Mouse (Mus musculus) limb, embryonic 14.5 days (tissue): ENCODE measurements around the gene Elmsan1. TPM values are rescaled to one million over a fixed set of nuclear protein-coding genes. Genes with fewer than 3 reads are reported as not detected.

Experiments used
- ATAC-seq: fragments of 200-750 bp; cut with Nextera tagmentation; 2 replicates; pipeline ENCODE4 v1.8.0; 2017; ENCODE audit warnings: low read depth, moderate number of reproducible peaks, moderate TSS enrichment; ENCODE audit not compliant: low FRiP score
- DNase-seq: peaks from one replicate; pipeline ENCODE4 v3.0.0-alpha.2; 2015; ENCODE audit warnings: low spot score
- H3K27ac ChIP-seq: fragments of 300-500 bp; sonication (generic); replicated peaks from 2 replicates; pipeline ENCODE4 v1.5.1; 2014; ENCODE audit warnings: low read depth, mild to moderate bottlenecking, low read length, moderate library complexity, mixed read lengths
- H3K27me3 ChIP-seq: fragments of 300-500 bp; sonication (generic); 2 replicates; pipeline ENCODE4 v1.6.1; 2014; ENCODE audit warnings: low read length, mixed read lengths; ENCODE audit not compliant: control insufficient read depth, insufficient read depth
- H3K36me3 ChIP-seq: fragments of 300-500 bp; sonication (generic); 2 replicates; pipeline ENCODE4 v1.6.1; 2014; ENCODE audit warnings: mild to moderate bottlenecking, low read length, moderate library complexity, mixed read lengths; ENCODE audit not compliant: control insufficient read depth, insufficient read depth
- H3K4me1 ChIP-seq: fragments of 300-500 bp; sonication (generic); 2 replicates; pipeline ENCODE4 v1.6.1; 2014; ENCODE audit warnings: antibody characterized with exemption, low read length, mixed read lengths; ENCODE audit not compliant: control insufficient read depth, insufficient read depth
- H3K4me2 ChIP-seq: fragments of 300-500 bp; sonication (generic); replicated peaks from 2 replicates; pipeline ENCODE4 v1.6.1; 2014; ENCODE audit warnings: low read depth, mild to moderate bottlenecking, low read length, moderate library complexity; ENCODE audit not compliant: severe bottlenecking
- H3K4me3 ChIP-seq: fragments of 300-500 bp; sonication (generic); replicated peaks from 2 replicates; pipeline ENCODE4 v1.5.1; 2014; ENCODE audit warnings: low read length
- H3K9ac ChIP-seq: fragments of 300-500 bp; sonication (generic); 2 replicates; pipeline ENCODE4 v1.6.1; 2014; ENCODE audit warnings: mild to moderate bottlenecking, low read depth, low read length, moderate library complexity; ENCODE audit not compliant: severe bottlenecking
- H3K9me3 ChIP-seq: fragments of 300-500 bp; sonication (generic); 2 replicates; pipeline ENCODE4 v1.6.1; 2016; ENCODE audit warnings: low read length; ENCODE audit not compliant: control insufficient read depth
- POLR2A ChIP-seq: fragments of 200-500 bp; IDR thresholded peaks from 2 replicates; pipeline ENCODE4 v1.8.0; 2012; ENCODE audit warnings: inconsistent platforms, mild to moderate bottlenecking, moderate library complexity, borderline replicate concordance; ENCODE audit not compliant: insufficient read depth, insufficient read length; ENCODE audit errors: extremely low read depth
- WGBS: fragments of 180-500 bp; shearing (Covaris S2); extraction: QIAGEN DNeasy Blood & Tissue Kit; methylation state at CpG from one replicate; pipeline ENCODE4 v1.1.7; 2014; 5-methylcytosine and 5-hydroxymethylcytosine counted together
- polyA plus RNA-seq, 2 experiments: library from polyadenylated mRNA; depleted of rRNA in 1 of 2; stranded (reverse) in 1 of 2; unstranded in 1 of 2; fragments of >200 nt; fragmentation: Nextera tagmentation in 1 of 2; extraction: Ambion mirVana in 1 of 2; gene quantifications; 2 replicates each; pipeline versions ENCODE4 v1.2.1 to v1.2.3; 2012 to 2014

Elmsan1 gene
- polyA plus RNA-seq, 2 experiments: 11.8 to 14.4 TPM

- Histone ChIP-seq H3K4me2 (no peak overlapping the region), H3K27me3 (no peaks in the 10 kb centered on the region), H3K4me1 (peaks cover 9% of the 10 kb centered on the region; the same call in 1 of the 2 replicates), H3K9me3 (no peaks in the 10 kb centered on the region), H3K36me3 (no peaks in the 10 kb centered on the region), H3K4me3 (no peak overlapping the region), H3K9ac (no peak overlapping the region), H3K27ac (no peak overlapping the region)
- peak; percentile 37 for DNase-seq
- TF ChIP-seq POLR2A: no peak
- 53% methylated on average over 8 of the region's 8 CpGs for WGBS
- peak; percentile 19; the same call in 1 of the 2 replicates for ATAC-seq
Measured at GRCm38 (mm10) chr12:84198076-84198679, 20.5 kb downstream of the Elmsan1 start.

GRCm38 (mm10) chr12:84195195-84195594, 23.5 kb downstream of the Elmsan1 start:
- H3K9ac ChIP-seq: no peak overlapping the region
- no peak overlapping the region for H3K27ac ChIP-seq
- H3K4me1 ChIP-seq: peaks cover 25% of the 10 kb centered on the region
- H3K9me3 ChIP-seq: no peaks in the 10 kb centered on the region
- H3K4me3 ChIP-seq: no peak overlapping the region
- no peaks in the 10 kb centered on the region for H3K36me3 ChIP-seq
- ATAC-seq (no peak), DNase-seq (no peak)
- no peaks in the 10 kb centered on the region for H3K27me3 ChIP-seq
- TF ChIP-seq POLR2A: no peak
- H3K4me2 ChIP-seq: no peak overlapping the region
- WGBS: 40% methylated on average over 6 of the region's 6 CpGs

- Histone ChIP-seq H3K36me3 (no peaks in the 10 kb centered on the region), H3K4me3 (peak overlapping the region; percentile 81), H3K4me1 (peaks cover 32% of the 10 kb centered on the region), H3K9me3 (no peaks in the 10 kb centered on the region), H3K27ac (no peak overlapping the region; the same call in 1 of the 2 replicates), H3K4me2 (peak overlapping the region; percentile 98), H3K27me3 (no peaks in the 10 kb centered on the region), H3K9ac (peak overlapping the region; percentile 83; the same call in 1 of the 2 replicates)
- ATAC-seq (no peak), DNase-seq (no peak)
- no peak for TF ChIP-seq POLR2A
- 5% methylated on average over 12 of the region's 13 CpGs for WGBS
Measured at GRCm38 (mm10) chr12:84194400-84195109, 24.1 kb downstream of the Elmsan1 start.

- peak; percentile 90 for ATAC-seq
Measured at GRCm38 (mm10) chr12:84193642-84194399, 24.9 kb downstream of the Elmsan1 start.

More at GRCm38 (mm10) chr12:84193642-84194399, 24.9 kb downstream of the Elmsan1 start:
- H3K4me2 ChIP-seq: peak overlapping the region; percentile 98
- peaks cover 39% of the 10 kb centered on the region for H3K4me1 ChIP-seq
- TF ChIP-seq POLR2A: peak; percentile 71; the same call in 1 of the 2 replicates
- H3K9me3 ChIP-seq: no peaks in the 10 kb centered on the region
- H3K27ac ChIP-seq: peak overlapping the region; percentile 94
- peak overlapping the region; percentile 83 for H3K9ac ChIP-seq
- WGBS: under 1% methylated on average over 40 of the region's 49 CpGs
- peak; percentile 94 for DNase-seq
- H3K36me3 ChIP-seq: no peaks in the 10 kb centered on the region
- H3K4me3 ChIP-seq: peak overlapping the region; percentile 81
- no peaks in the 10 kb centered on the region for H3K27me3 ChIP-seq
